Mouse (Mus musculus) limb, embryonic 12.5 days (tissue): Measurements from ENCODE around the gene Chrm2. TPM values are rescaled to one million over a fixed set of nuclear protein-coding genes. Genes with fewer than 3 reads are reported as not detected.

Experiments
- ATAC-seq: fragments of 200-750 bp; cut with Nextera tagmentation; 2 replicates; pipeline ENCODE4 v1.8.0; 2017; ENCODE audit warnings: low read depth, moderate TSS enrichment; ENCODE audit not compliant: insufficient number of reproducible peaks, insufficient read depth, low FRiP score, low TSS enrichment
- H3K27ac ChIP-seq: fragments of 300-500 bp; sonication (generic); 2 replicates; pipeline ENCODE4 v1.5.1; 2016; ENCODE audit warnings: mild to moderate bottlenecking, moderate library complexity
- H3K27me3 ChIP-seq: fragments of 300-500 bp; sonication (generic); 2 replicates; pipeline ENCODE4 v1.6.1; 2016; ENCODE audit warnings: mild to moderate bottlenecking, moderate library complexity
- H3K36me3 ChIP-seq: fragments of 300-500 bp; sonication (generic); 2 replicates; pipeline ENCODE4 v1.6.1; 2016; ENCODE audit warnings: mild to moderate bottlenecking, moderate library complexity
- H3K4me1 ChIP-seq: fragments of 300-500 bp; sonication (generic); replicated peaks from 2 replicates; pipeline ENCODE4 v1.6.1; 2016
- H3K4me2 ChIP-seq: fragments of 300-500 bp; sonication (generic); 2 replicates; pipeline ENCODE4 v1.6.1; 2016; ENCODE audit warnings: mild to moderate bottlenecking, moderate library complexity
- H3K4me3 ChIP-seq: fragments of 300-500 bp; sonication (generic); replicated peaks from 2 replicates; pipeline ENCODE4 v1.5.1; 2016; ENCODE audit warnings: mild to moderate bottlenecking
- H3K9ac ChIP-seq: fragments of 300-500 bp; sonication (generic); replicated peaks from 2 replicates; pipeline ENCODE4 v1.6.1; 2016; ENCODE audit warnings: mild to moderate bottlenecking, moderate library complexity
- H3K9me3 ChIP-seq: fragments of 300-500 bp; sonication (generic); 2 replicates; pipeline ENCODE4 v1.6.1; 2016; ENCODE audit warnings: mild to moderate bottlenecking, moderate library complexity
- WGBS: fragments of 180-500 bp; shearing (Covaris S2); methylation state at CpG from one replicate; pipeline ENCODE4 v1.1.7; 2016; 5-methylcytosine and 5-hydroxymethylcytosine counted together
- polyA plus RNA-seq: library from polyadenylated mRNA; unstranded; fragments of >200 nt; fragmentation: Nextera tagmentation; extraction: Ambion mirVana; gene quantifications from 2 replicates; pipeline ENCODE4 v1.2.1, GENCODE M21; 2016

The Chrm2 gene
- 0.31 and 0.60 TPM in 2 replicates for polyA plus RNA-seq

DNA sequence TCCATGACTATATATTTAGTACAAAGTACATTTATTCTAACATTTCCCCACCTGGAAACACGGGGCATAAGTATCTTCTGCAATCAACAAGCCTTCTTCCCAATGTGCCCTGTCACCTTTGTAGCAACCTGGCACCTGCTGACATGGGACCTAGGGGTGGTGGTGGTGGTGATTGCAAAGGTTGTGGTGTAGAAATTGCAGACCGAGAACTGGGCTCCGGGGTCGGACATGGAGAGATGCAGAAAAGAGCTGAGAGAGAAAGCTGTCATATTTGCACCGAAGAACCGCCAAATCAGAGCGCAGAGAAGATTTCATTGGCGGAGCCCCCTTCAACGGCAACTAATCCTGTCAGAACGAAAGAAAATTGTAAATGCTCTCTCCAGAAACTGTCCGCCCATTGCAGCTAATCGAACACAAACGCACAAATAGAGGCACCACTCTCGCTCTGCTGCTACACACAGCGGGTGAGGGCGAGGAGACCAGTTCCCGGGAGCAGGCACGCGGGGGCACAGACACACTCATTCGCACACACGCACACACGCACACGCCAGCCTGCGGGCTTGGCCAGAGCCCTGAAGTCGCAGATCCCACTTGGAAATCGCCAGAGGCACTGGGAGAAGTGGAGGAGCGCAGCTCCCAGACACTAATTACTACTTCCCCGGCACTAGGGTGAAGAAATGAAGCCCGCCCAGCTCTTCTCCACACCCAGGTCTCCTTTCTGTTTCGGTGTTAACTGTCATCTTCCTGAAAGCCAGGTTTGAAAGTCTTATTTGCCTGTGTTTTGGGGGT, at the start of gene Chrm2:
Gene Chrm2, plus strand, starts transcription at position 473 of the 789 bp plus-strand sequence.
- Histone ChIP-seq H3K9ac (peak within 1 kb of the TSS; percentile 34; the same call in 1 of the 2 replicates), H3K4me2 (peak within 1 kb of the TSS; percentile 93), H3K4me1 (peaks cover 14% of the 10 kb centered on the region), H3K27me3 (peaks cover 47% of the 10 kb centered on the region), H3K9me3 (no peaks in the 10 kb centered on the region), H3K4me3 (peak within 1 kb of the TSS; percentile 48), H3K36me3 (no peaks in the 10 kb centered on the region), H3K27ac (no peak within 1 kb of the TSS)
- 4% methylated on average over 30 of the region's 30 CpGs for WGBS
- ATAC-seq, result no peak

DNA sequence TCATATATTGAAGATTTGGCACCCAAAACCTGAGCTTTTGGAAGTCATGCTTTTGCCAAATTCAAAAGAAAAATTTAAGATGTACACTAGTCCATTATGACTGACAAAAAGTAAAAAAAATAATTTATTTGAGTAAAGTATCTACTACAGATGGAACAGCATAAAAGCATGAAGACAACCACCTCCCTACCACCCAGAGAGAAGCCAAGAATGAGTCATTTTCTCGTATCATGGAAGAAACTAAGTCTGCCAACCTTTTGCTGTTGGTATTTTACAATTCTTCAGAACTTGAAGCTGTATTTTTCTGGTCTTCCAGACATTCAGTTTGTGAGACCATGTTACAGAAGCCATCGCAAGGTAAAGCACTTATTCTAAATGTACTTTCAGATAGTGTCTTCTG, 13.9 kb upstream of the Chrm2 start:
- Histone ChIP-seq H3K27me3 (no peaks in the 10 kb centered on the region), H3K4me1 (no peaks in the 10 kb centered on the region), H3K4me2 (no peak overlapping the region), H3K4me3 (no peak overlapping the region), H3K9me3 (no peaks in the 10 kb centered on the region), H3K27ac (no peak overlapping the region), H3K9ac (no peak overlapping the region), H3K36me3 (no peaks in the 10 kb centered on the region)
- no peak for ATAC-seq
- 70% methylated on average over 2 of the region's 2 CpGs for WGBS

DNA sequence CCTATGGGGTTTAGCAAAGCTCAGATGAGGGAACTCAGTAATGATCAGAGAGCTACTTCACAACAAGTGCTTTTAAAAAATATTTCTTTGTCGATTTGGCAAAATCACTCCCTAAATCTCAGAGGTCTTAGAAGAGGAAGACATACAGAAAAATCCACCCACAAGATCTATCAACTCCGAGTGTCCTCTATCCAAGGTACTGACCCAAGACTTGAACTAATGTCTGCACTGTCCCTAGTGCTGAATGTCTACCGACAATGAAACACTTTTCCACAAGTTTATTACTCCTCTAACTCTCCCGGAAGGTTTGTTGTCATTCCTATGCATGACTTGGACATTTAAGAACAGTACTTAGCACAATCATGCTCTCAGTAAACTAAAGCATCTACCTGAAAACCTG, 9.9 kb upstream of the Chrm2 start:
- H3K4me3 ChIP-seq, result no peak overlapping the region
- 59% methylated on average over 4 of the region's 4 CpGs for WGBS
- H3K27me3 ChIP-seq, result no peaks in the 10 kb centered on the region
- H3K9me3 ChIP-seq, result no peaks in the 10 kb centered on the region
- H3K4me2 ChIP-seq, result no peak overlapping the region
- H3K4me1 ChIP-seq, result no peaks in the 10 kb centered on the region
- H3K27ac ChIP-seq, result no peak overlapping the region
- H3K9ac ChIP-seq, result no peak overlapping the region
- no peaks in the 10 kb centered on the region for H3K36me3 ChIP-seq
- ATAC-seq, result no peak

DNA sequence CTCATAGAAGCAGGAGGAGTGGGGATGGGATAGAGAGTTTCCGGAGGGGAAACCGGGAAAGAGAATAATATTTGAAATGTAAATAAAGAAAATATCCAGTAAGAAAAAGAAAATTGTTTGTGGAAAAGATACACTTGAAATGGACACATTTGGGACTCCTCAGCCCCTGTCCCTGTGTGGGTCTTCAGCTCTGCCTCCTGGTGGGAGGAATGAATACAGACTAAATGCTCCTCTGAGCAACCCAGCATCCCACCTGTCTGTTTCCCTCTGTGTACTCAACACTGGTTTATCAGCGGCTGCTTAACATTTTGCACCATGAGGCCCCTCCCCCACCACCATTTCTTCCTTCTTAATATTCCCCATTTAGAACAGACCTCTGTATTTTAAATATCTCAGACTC, 3.8 kb upstream of the Chrm2 start:
- H3K4me2 ChIP-seq, result no peak overlapping the region
- H3K9me3 ChIP-seq, result no peaks in the 10 kb centered on the region
- H3K27ac ChIP-seq, result no peak overlapping the region
- no peaks in the 10 kb centered on the region for H3K36me3 ChIP-seq
- no peak overlapping the region for H3K4me3 ChIP-seq
- peaks cover 27% of the 10 kb centered on the region for H3K27me3 ChIP-seq
- no peak overlapping the region for H3K9ac ChIP-seq
- WGBS, result 73% methylated on average over 3 of the region's 3 CpGs
- no peak for ATAC-seq
- peaks cover 13% of the 10 kb centered on the region for H3K4me1 ChIP-seq

DNA sequence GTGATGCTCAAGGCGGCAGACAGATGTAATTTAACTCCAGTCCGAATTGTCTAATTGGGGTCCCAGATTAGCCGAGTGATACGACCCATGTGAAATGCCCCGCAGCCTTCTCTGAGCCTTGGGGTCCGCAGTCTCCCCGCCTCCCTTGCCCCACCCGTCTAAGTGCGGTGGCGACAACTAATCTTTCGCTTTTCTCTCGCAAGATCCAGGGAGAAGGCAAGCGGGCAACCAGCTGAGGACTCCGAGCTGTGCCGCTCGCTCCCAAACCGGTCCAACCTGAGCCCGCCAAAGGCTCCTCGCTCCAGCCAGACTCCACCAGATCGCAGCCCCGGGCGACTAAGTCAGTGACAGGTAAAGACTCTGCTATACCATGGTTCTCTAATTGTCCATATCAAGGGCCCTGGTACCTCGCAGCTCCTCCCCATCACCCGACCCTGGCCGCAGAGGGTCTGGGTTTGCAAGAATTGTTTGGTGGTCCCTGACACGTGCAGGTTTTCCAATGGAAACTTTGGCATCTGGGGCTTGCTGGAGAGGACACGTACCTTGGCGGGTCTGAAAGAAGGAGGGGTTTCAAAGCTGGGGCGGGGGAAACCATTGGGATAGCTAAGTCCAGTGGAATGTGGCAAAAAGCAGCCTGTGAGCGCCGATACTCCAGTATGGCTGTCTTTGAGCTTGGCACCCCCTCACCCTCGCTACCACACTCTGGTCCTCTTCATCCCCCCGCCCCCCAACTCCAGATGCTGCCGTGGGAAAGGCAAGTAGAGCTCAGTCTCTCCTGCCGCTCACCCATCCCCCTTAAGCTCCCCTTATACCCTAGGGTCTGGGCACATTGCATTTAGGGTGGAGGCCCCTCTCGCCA, 746 bp downstream of the Chrm2 start:
- Histone ChIP-seq H3K4me2 (peak overlapping the region; percentile 93), H3K36me3 (no peaks in the 10 kb centered on the region), H3K4me3 (peak overlapping the region; percentile 48), H3K27me3 (peaks cover 47% of the 10 kb centered on the region), H3K9ac (peak overlapping the region; percentile 34; the same call in 1 of the 2 replicates), H3K4me1 (peaks cover 14% of the 10 kb centered on the region), H3K9me3 (no peaks in the 10 kb centered on the region), H3K27ac (no peak overlapping the region)
- WGBS, result under 1% methylated on average over 36 of the region's 36 CpGs
- peak; percentile 56; the same call in 1 of the 2 replicates for ATAC-seq

DNA sequence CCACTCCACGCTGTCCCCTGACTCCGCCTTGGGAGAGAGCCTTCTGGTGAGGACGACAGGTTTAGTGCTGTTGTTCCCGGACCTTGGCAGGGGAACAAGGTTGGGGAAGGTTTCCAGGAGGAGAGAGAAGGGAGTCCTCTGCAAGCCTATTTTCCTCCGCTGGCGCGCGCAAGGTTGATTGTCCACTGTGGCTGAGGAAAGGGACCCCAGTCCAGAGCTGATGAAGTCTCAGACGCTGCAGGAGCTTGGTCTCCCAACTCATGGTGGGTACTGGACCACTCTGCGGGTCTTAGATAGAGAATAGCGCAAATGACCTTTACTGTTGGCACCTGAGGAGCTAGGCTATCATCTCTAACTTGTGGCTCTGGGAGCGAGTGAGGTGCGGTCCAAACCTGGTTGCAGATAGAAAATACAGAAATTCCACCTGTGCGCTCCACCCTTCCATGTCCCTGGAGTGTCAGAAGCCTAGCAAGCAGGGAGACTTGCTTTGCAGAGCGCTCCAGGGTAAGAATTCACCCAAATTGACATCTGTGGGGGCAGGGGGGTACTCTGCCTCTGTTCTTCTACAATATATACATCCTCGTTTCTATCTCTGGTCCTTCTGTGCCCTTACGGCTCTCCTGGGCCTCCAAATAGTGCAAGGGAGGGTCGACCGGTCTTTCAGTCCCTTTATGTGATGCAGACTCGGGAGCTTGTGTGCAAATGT, 1.5 kb downstream of the Chrm2 start:
- no peaks in the 10 kb centered on the region for H3K36me3 ChIP-seq
- peak overlapping the region; percentile 48 for H3K4me3 ChIP-seq
- no peak overlapping the region for H3K9ac ChIP-seq
- H3K4me2 ChIP-seq, result peak overlapping the region; percentile 93
- peaks cover 47% of the 10 kb centered on the region for H3K27me3 ChIP-seq
- H3K4me1 ChIP-seq, result peaks cover 14% of the 10 kb centered on the region
- no peak overlapping the region for H3K27ac ChIP-seq
- H3K9me3 ChIP-seq, result no peaks in the 10 kb centered on the region
- no peak for ATAC-seq
- 29% methylated on average over 20 of the region's 20 CpGs for WGBS

DNA sequence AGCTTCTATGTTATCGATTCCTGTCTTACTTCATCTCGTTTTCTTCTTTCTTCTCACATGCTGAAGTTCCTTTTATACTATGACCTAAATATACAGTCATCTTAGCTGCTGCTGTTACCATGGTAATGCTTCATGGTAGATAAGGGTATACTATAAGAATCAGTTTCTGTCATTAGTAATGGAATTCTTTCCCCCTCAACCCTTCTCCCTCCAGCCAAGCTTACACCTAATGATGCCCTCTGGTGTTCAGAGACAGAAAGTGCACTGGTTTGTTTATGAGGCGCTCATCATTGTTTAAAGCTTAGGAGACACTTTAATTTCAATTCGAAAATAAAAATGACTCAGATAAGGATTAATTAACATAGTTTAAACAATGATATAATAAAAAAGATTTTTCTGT, 5.8 kb downstream of the Chrm2 start:
- Histone ChIP-seq H3K4me1 (peaks cover 4% of the 10 kb centered on the region), H3K27me3 (peaks cover 25% of the 10 kb centered on the region), H3K36me3 (no peaks in the 10 kb centered on the region), H3K4me2 (no peak overlapping the region), H3K9ac (no peak overlapping the region), H3K4me3 (no peak overlapping the region), H3K9me3 (no peaks in the 10 kb centered on the region), H3K27ac (no peak overlapping the region)
- WGBS, result 63% methylated on average over 4 of the region's 4 CpGs
- ATAC-seq, result no peak

DNA sequence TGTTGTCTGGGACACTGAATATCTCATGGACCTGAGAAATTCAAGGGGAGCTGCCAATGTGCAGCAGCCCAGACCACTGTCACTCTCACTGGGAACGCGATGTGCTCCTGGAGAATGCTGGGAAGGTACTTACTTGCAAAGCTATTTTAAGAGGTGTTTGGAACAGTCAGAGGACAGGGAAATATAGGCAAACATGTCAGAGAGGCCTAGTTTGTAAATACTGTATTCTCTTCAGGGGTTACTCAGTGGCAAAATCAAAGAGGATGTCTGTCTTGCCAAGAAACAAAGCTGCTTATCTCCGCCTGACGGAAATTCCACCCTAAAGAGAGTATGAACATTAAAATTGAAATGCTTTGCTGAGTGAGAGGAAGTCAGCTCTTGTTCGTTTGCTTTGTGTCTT, 17.3 kb downstream of the Chrm2 start:
- no peak overlapping the region for H3K27ac ChIP-seq
- no peak overlapping the region for H3K4me2 ChIP-seq
- H3K4me1 ChIP-seq, result no peaks in the 10 kb centered on the region
- H3K9me3 ChIP-seq, result no peaks in the 10 kb centered on the region
- 76% methylated on average over 5 of the region's 5 CpGs for WGBS
- H3K9ac ChIP-seq, result no peak overlapping the region
- no peaks in the 10 kb centered on the region for H3K27me3 ChIP-seq
- H3K4me3 ChIP-seq, result no peak overlapping the region
- ATAC-seq, result no peak
- H3K36me3 ChIP-seq, result no peaks in the 10 kb centered on the region

DNA sequence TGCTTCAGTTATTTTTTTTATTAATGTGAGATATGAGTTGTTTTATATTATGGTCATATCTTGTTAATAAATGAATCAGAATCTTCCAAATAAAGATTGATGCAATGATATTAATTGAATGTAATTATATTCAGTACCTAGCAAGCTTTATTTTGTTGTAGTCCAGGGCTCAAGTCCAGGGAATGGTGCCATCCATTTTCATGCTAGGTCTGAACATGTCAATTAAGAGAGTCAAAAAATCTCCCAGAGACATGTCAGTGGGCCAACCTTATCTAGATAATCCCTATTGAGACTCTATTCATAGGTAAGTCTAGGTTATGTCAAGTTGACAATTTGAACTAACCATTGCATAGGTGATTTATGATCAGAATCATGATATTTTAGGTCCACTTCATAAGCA, 21.1 kb downstream of the Chrm2 start:
- ATAC-seq, result no peak
- Histone ChIP-seq H3K27ac (no peak overlapping the region), H3K9ac (no peak overlapping the region), H3K4me2 (no peak overlapping the region), H3K36me3 (no peaks in the 10 kb centered on the region), H3K4me3 (no peak overlapping the region), H3K9me3 (no peaks in the 10 kb centered on the region), H3K27me3 (no peaks in the 10 kb centered on the region), H3K4me1 (no peaks in the 10 kb centered on the region)

DNA sequence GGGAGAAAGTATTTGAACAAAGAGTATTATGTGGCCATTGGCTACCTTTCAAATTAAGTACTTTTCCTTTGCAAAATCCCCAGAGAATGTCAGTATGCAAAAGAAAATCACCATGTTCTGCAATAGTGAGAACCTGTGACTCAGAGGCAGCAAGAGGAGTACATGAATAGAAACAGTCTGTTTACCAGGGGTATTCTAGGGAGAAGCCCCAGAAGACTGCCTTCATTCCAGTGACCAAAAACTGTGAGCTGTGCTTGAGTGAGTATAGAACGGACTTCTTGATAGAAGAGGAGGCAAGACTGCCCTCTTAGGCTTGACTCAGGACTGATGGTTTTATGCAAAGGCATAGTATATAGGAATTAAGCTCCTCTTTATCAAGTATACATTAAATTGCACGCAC, 22.2 kb downstream of the Chrm2 start:
- ATAC-seq, result no peak
- H3K9ac ChIP-seq, result no peak overlapping the region
- no peaks in the 10 kb centered on the region for H3K4me1 ChIP-seq
- H3K4me3 ChIP-seq, result no peak overlapping the region
- no peak overlapping the region for H3K4me2 ChIP-seq
- 81% methylated on average over 2 of the region's 2 CpGs for WGBS
- H3K36me3 ChIP-seq, result no peaks in the 10 kb centered on the region
- H3K27me3 ChIP-seq, result no peaks in the 10 kb centered on the region
- no peaks in the 10 kb centered on the region for H3K9me3 ChIP-seq
- no peak overlapping the region for H3K27ac ChIP-seq

DNA sequence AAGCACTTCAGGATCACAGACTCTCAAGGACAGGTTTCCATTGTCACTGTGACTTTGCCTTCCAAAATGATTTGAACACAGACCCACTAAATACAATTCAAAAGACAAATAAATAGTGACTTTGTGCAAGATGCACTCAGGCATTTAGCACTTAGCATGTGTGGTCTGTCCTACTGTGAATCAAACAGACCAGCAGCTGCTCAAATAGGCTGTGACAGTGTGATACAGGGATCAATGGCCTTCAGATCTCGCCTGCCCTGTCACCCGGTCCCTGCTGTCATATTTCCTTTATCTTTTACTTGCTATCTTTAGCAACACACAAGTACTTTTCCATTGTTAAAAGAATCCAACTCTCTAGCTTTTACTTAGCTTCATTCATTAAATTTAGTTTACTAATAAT, 31.8 kb downstream of the Chrm2 start:
- H3K4me2 ChIP-seq, result no peak overlapping the region
- H3K4me3 ChIP-seq, result no peak overlapping the region
- no peaks in the 10 kb centered on the region for H3K27me3 ChIP-seq
- no peaks in the 10 kb centered on the region for H3K36me3 ChIP-seq
- H3K27ac ChIP-seq, result no peak overlapping the region
- 56% methylated on average over 2 of the region's 2 CpGs for WGBS
- no peaks in the 10 kb centered on the region for H3K4me1 ChIP-seq
- ATAC-seq, result no peak
- H3K9me3 ChIP-seq, result no peaks in the 10 kb centered on the region
- no peak overlapping the region for H3K9ac ChIP-seq
